Mouse (Mus musculus) myocyte (in vitro differentiated cells): ENCODE results near the gene Homer2. TPM values are rescaled to one million over a fixed set of nuclear protein-coding genes. Genes with fewer than 3 reads are reported as not detected.

ENCODE experiments used
- H3K27me3 ChIP-seq: one replicate; pipeline ENCODE4 v1.6.1; 2011; ENCODE audit not compliant: control insufficient read depth, insufficient read depth, insufficient read length
- H3K36me3 ChIP-seq: one replicate; pipeline ENCODE4 v1.6.1; 2011; ENCODE audit not compliant: control insufficient read depth, insufficient read depth
- H3K4me2 ChIP-seq: one replicate; pipeline ENCODE4 v1.6.1; 2011; ENCODE audit warnings: low read depth, control low read depth
- H3K4me3 ChIP-seq: one replicate; pipeline ENCODE4 v1.5.1; 2011; ENCODE audit warnings: mild to moderate bottlenecking, control low read depth, moderate library complexity
- H3K79me2 ChIP-seq: one replicate; pipeline ENCODE4 v1.6.1; 2011; ENCODE audit not compliant: control insufficient read depth, insufficient read depth
- H3ac ChIP-seq: one replicate; pipeline ENCODE4 v1.6.1; 2011; ENCODE audit not compliant: control insufficient read depth, insufficient read length
- CEBPB ChIP-seq: IDR thresholded peaks from 2 replicates; pipeline ENCODE4 v1.6.1; 2011; ENCODE audit warnings: mild to moderate bottlenecking, moderate library complexity; ENCODE audit not compliant: poor library complexity, insufficient read depth, severe bottlenecking
- E2F4 ChIP-seq: IDR thresholded peaks from one replicate; pipeline ENCODE4 v1.6.1; 2011; ENCODE audit warnings: mild to moderate bottlenecking, control low read depth, moderate library complexity; ENCODE audit not compliant: insufficient read depth
- MAX ChIP-seq: IDR thresholded peaks from one replicate; pipeline ENCODE4 v1.6.1; 2011; ENCODE audit warnings: low read depth, mild to moderate bottlenecking, control low read depth
- MYOD1 ChIP-seq, 3 experiments: IDR thresholded peaks; one replicate each; pipeline ENCODE4 v1.6.1; 2011; ENCODE audit warnings: control low read depth in 2 of 3, low read depth in 2 of 3, mild to moderate bottlenecking in 2 of 3, moderate library complexity in 1 of 3; ENCODE audit not compliant: insufficient read length in 2 of 3, control insufficient read depth in 1 of 3
- MYOG ChIP-seq, 3 experiments: IDR thresholded peaks; one replicate each; pipeline ENCODE4 v1.6.1; 2011; ENCODE audit warnings: control low read depth in 2 of 3, low read depth in 2 of 3, mild to moderate bottlenecking in 2 of 3; ENCODE audit not compliant: insufficient read length in 2 of 3, control insufficient read depth in 1 of 3, insufficient read depth in 1 of 3
- POLR2A ChIP-seq: IDR thresholded peaks from one replicate; pipeline ENCODE4 v1.6.1; 2011; ENCODE audit warnings: low read depth, mild to moderate bottlenecking, control low read depth, moderate library complexity; ENCODE audit not compliant: insufficient read length
- POLR2AphosphoS2 ChIP-seq: IDR thresholded peaks from one replicate; pipeline ENCODE4 v1.6.1; 2011; ENCODE audit warnings: low read depth, control low read depth; ENCODE audit not compliant: insufficient read length
- REST ChIP-seq: IDR thresholded peaks from one replicate; pipeline ENCODE4 v1.6.1; 2011; ENCODE audit warnings: mild to moderate bottlenecking, control low read depth, moderate library complexity; ENCODE audit not compliant: insufficient read depth, insufficient read length
- SRF ChIP-seq: IDR thresholded peaks from one replicate; pipeline ENCODE4 v1.6.1; 2011; ENCODE audit warnings: low read depth; ENCODE audit not compliant: control insufficient read depth, insufficient read length
- TCF12 ChIP-seq: IDR thresholded peaks from one replicate; pipeline ENCODE4 v1.6.1; 2011; ENCODE audit warnings: mild to moderate bottlenecking, control low read depth; ENCODE audit not compliant: poor library complexity, insufficient read depth, severe bottlenecking
- TCF3 ChIP-seq: IDR thresholded peaks from one replicate; pipeline ENCODE4 v1.6.1; 2011; ENCODE audit warnings: low read depth, control low read depth; ENCODE audit not compliant: insufficient read length
- USF1 ChIP-seq: IDR thresholded peaks from one replicate; pipeline ENCODE4 v1.6.1; 2011; ENCODE audit warnings: low read depth, mild to moderate bottlenecking, control low read depth, moderate library complexity
- polyA plus RNA-seq: library from polyadenylated mRNA; unstranded; fragments of >200 nt; fragmentation: generic; extraction: Trizol; gene quantifications from one replicate; pipeline ENCODE4 v1.2.1, GENCODE M21; 2012; ENCODE audit warnings: missing spikeins

Gene Homer2
- polyA plus RNA-seq = not detected

- Histone ChIP-seq H3K36me3 (no peaks in the 10 kb centered on the region), H3K4me3 (no peak within 1 kb of the TSS), H3K4me2 (no peak within 1 kb of the TSS), H3K27me3 (peaks cover 24% of the 10 kb centered on the region), H3K79me2 (no peaks in the 10 kb centered on the region), H3ac (no peak within 1 kb of the TSS)
- TF ChIP-seq MAX = no peak
- no peak for TF ChIP-seq MYOD1 (IDR thresholded peaks at IDR 0.05; ENCODE audit: control insufficient read depth in 1 of 3, insufficient read length in 2 of 3, low read depth in 2 of 3)
- no peak for TF ChIP-seq E2F4
- no peak for TF ChIP-seq TCF3
- TF ChIP-seq CEBPB = no peak
- no peak for TF ChIP-seq POLR2A
- no peak for TF ChIP-seq MYOG (IDR thresholded peaks at IDR 0.05; ENCODE audit: control insufficient read depth in 1 of 3, insufficient read depth in 1 of 3, insufficient read length in 2 of 3, low read depth in 2 of 3)
- no peak for TF ChIP-seq POLR2AphosphoS2
- TF ChIP-seq SRF = no peak
- TF ChIP-seq USF1 = no peak
- no peak for TF ChIP-seq TCF12
- TF ChIP-seq REST = no peak
These were observed at the start of gene Homer2 for GRCm38 (mm10) chr7:81707471-81708140. Homer2 (minus strand) TSS chr7:81707527.

DNA sequence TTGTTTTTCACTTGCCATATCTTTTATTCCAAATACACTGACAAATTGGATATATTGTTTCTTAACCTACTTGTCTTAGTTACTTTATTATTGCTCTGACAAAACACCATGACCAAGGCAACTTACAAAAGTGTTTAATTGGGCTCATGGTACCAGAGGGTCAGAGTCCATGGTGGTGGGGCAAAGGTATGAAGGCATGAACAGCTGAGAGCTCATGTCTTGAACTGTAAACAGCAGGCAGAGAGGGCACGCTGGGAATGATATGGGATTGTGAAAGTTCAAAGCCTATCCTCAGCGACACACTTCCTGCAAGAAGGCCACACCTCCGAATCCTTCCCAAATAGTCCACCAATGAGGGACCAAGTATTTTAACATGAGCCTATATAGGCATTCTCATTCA, 40.6 kb upstream of the Homer2 start:
- Histone ChIP-seq H3ac (no peak overlapping the region), H3K27me3 (no peaks in the 10 kb centered on the region), H3K79me2 (no peaks in the 10 kb centered on the region), H3K4me2 (no peak overlapping the region), H3K4me3 (no peak overlapping the region), H3K36me3 (no peaks in the 10 kb centered on the region)
- TF ChIP-seq TCF3 (no peak), MYOG (IDR thresholded peaks at IDR 0.05; ENCODE audit: control insufficient read depth in 1 of 3, insufficient read depth in 1 of 3, insufficient read length in 2 of 3, low read depth in 2 of 3) (no peak), SRF (no peak)

GRCm38 (mm10) chr7:81744145-81744544, 36.8 kb upstream of the Homer2 start:
- Histone ChIP-seq H3K27me3 (no peaks in the 10 kb centered on the region), H3K36me3 (no peaks in the 10 kb centered on the region)
- no peak for TF ChIP-seq USF1
- no peak for TF ChIP-seq MYOD1 (IDR thresholded peaks at IDR 0.05; ENCODE audit: control insufficient read depth in 1 of 3, insufficient read length in 2 of 3, low read depth in 2 of 3)
- no peak for TF ChIP-seq E2F4
- no peak for TF ChIP-seq POLR2AphosphoS2
- TF ChIP-seq CEBPB = no peak
- no peak for TF ChIP-seq MAX
- no peak for TF ChIP-seq SRF
- TF ChIP-seq REST = no peak

GRCm38 (mm10) chr7:81740010-81740409, 32.7 kb upstream of the Homer2 start:
- H3K36me3 ChIP-seq = no peaks in the 10 kb centered on the region
- H3K79me2 ChIP-seq = no peaks in the 10 kb centered on the region
- no peak overlapping the region for H3K4me3 ChIP-seq
- no peak overlapping the region for H3K4me2 ChIP-seq
- H3K27me3 ChIP-seq = no peaks in the 10 kb centered on the region
- H3ac ChIP-seq = no peak overlapping the region
- TF ChIP-seq MAX = no peak
- TF ChIP-seq CEBPB = no peak
- TF ChIP-seq MYOG (IDR thresholded peaks at IDR 0.05; ENCODE audit: control insufficient read depth in 1 of 3, insufficient read depth in 1 of 3, insufficient read length in 2 of 3, low read depth in 2 of 3) = no peak
- TF ChIP-seq MYOD1 (IDR thresholded peaks at IDR 0.05; ENCODE audit: control insufficient read depth in 1 of 3, insufficient read length in 2 of 3, low read depth in 2 of 3) = no peak
- TF ChIP-seq SRF = no peak
- TF ChIP-seq POLR2A = no peak
- no peak for TF ChIP-seq USF1
- TF ChIP-seq REST = no peak
- TF ChIP-seq TCF3 = no peak
- TF ChIP-seq E2F4 = no peak
- no peak for TF ChIP-seq TCF12
- no peak for TF ChIP-seq POLR2AphosphoS2

More at GRCm38 (mm10) chr7:81744145-81744544, 36.8 kb upstream of the Homer2 start:
- H3K79me2 ChIP-seq = no peaks in the 10 kb centered on the region
- no peak overlapping the region for H3K4me3 ChIP-seq
- no peak overlapping the region for H3ac ChIP-seq
- H3K4me2 ChIP-seq = no peak overlapping the region

DNA sequence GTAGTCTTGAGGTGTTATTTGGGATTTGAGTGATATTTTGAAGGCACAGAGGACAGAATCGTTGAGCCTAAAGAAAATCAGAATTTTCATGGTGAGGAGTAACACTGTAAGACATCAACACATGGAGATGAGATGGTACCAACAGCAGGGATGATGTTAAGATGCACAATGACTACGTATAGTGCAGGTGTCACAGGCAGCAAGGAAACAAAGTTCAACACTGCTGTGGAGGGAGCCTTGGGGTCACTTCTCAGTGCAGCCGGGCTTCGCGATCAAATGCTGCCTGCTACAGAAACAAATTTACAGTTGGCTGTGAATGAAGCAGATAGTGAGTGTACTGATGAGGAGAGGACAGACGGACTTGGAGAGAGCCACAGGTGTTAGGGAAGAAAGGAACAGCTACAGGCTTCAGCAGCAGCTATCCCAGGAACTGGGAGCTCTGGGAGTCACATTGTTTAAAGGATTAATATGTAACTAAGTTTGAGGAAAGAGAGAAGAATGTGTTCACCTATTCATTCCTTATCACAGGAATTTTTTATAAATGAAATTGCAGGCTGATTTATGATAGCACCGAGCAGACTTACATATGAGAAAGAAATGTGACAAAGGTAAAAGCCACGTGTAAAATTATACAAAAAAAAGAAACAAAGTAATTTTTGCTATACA, 31.5 kb upstream of the Homer2 start:
- Histone ChIP-seq H3K27me3 (no peaks in the 10 kb centered on the region), H3K4me2 (no peak overlapping the region), H3K36me3 (no peaks in the 10 kb centered on the region), H3K4me3 (no peak overlapping the region), H3ac (no peak overlapping the region), H3K79me2 (no peaks in the 10 kb centered on the region)
- TF ChIP-seq POLR2AphosphoS2 (no peak), MYOG (IDR thresholded peaks at IDR 0.05; ENCODE audit: control insufficient read depth in 1 of 3, insufficient read depth in 1 of 3, insufficient read length in 2 of 3, low read depth in 2 of 3) (no peak), E2F4 (no peak), CEBPB (no peak), TCF3 (no peak), MYOD1 (IDR thresholded peaks at IDR 0.05; ENCODE audit: control insufficient read depth in 1 of 3, insufficient read length in 2 of 3, low read depth in 2 of 3) (no peak), POLR2A (no peak), TCF12 (no peak), USF1 (no peak), REST (no peak), SRF (no peak), MAX (no peak)
